In genomic region chr9:51908838-51909237, GRCm38 (mm10) we compare ENCODE assay signal across 7 mouse cellular contexts. TPM values are rescaled to one million over a fixed set of nuclear protein-coding genes. Genes with fewer than 3 reads are reported as not detected.
DNase-seq lines count a peak whose midpoint lies in the region; ATAC-seq and TF ChIP-seq lines count a peak whose summit lies in the region.

No protein-coding gene starts in this region.

- TF ChIP-seq CTCF in small intestine, adult 2 months (IDR thresholded peaks at IDR 0.05; ENCODE audit: extremely low read depth, insufficient read length, insufficient replicate concordance, low read depth, low read length) = peak; percentile 63; the same call in 1 of the 2 replicates

- no peaks in the 10 kb centered on the region for H3K36me3 ChIP-seq in midbrain, embryonic 10.5 days
- no peaks in the 10 kb centered on the region for H3K36me3 ChIP-seq in small intestine, adult 2 months (ENCODE audit: control insufficient read depth, insufficient read depth, low read length)

- DNase-seq in adipocyte (ENCODE audit: low spot score) = peak; percentile 89
- peak; percentile 88 for DNase-seq in cerebellum, postnatal 14 days
- DNase-seq in gastrocnemius, adult 18-20 months (ENCODE audit: low spot score) = peak; percentile 79
- peak; percentile 58 to 68 for DNase-seq in left cerebral cortex, postnatal 10 days (ENCODE audit: extremely low spot score in 1 of 2, low spot score in 2 of 2)
- DNase-seq in midbrain, embryonic 10.5 days (ENCODE audit: low spot score) = peak; percentile 69

- TF ChIP-seq POLR2A in small intestine, adult 2 months (IDR thresholded peaks at IDR 0.05; ENCODE audit: low read depth, low read length) = no peak

- 32% methylated on average over 2 of the region's 2 CpGs for WGBS in midbrain, embryonic 10.5 days
- WGBS in small intestine, adult 2 months = 8% methylated on average over 2 of the region's 2 CpGs

- no peaks in the 10 kb centered on the region for H3K27me3 ChIP-seq in midbrain, embryonic 10.5 days (ENCODE audit: low read depth, poor library complexity, severe bottlenecking)
- no peaks in the 10 kb centered on the region for H3K27me3 ChIP-seq in small intestine, adult 2 months (ENCODE audit: control insufficient read depth, insufficient read depth, low read length)

- no peak overlapping the region for H3K27ac ChIP-seq in midbrain, embryonic 10.5 days (replicated peaks)
- no peak overlapping the region for H3K27ac ChIP-seq in small intestine, adult 2 months (ENCODE audit: insufficient read depth, low read depth, low read length)

- no peaks in the 10 kb centered on the region for H3K9me3 ChIP-seq in midbrain, embryonic 10.5 days (replicated peaks)

- ATAC-seq in inflammation-experienced regulatory T-cells, adult 6 months = peak; percentile 67

- no peak overlapping the region for H3K4me3 ChIP-seq in midbrain, embryonic 10.5 days
- no peak overlapping the region for H3K4me3 ChIP-seq in small intestine, adult 2 months (ENCODE audit: low read depth, low read length)

- intact Hi-C loops in left cerebral cortex, postnatal 10 days (cut with DNase I) = loop anchor here (2.0 to 10.0 kb wide), 2 partner anchors 134 to 574 kb away; no protein-coding TSS in a partner anchor

- H3K4me1 ChIP-seq in midbrain, embryonic 10.5 days = no peaks in the 10 kb centered on the region
- H3K4me1 ChIP-seq in small intestine, adult 2 months (ENCODE audit: control insufficient read depth, insufficient read depth, insufficient read length, low read length) = no peaks in the 10 kb centered on the region

RNA-seq across cellular contexts. Expression of gene Fdx1, which starts 54.5 kb away (rescaled TPM):
- total RNA-seq in gastrocnemius, adult 18-20 months (2021) = 10 to 100 TPM; 34.0 to 49.2 TPM
- 10 to 100 TPM in 2 of 3 experiments, 1 to 10 TPM in 1; 3.6 to 13.9 (median 11.5) TPM for polyA plus RNA-seq in inflammation-experienced regulatory T-cells, adult 6 months (2017; shearing (Covaris generic))
- total RNA-seq in left cerebral cortex, postnatal 10 days (2021) = 10 to 100 TPM; 12.6 to 14.4 TPM
- polyA plus RNA-seq in midbrain, embryonic 10.5 days (2016; fragmentation: Nextera tagmentation; extraction: Ambion mirVana) = 46.8 and 49.4 TPM in 2 replicates
- polyA plus RNA-seq in small intestine, adult 2 months (2012; rRNA removed) = 54.9 and 91.5 TPM in 2 replicates
